24 mouse cellular contexts compared by ENCODE assay signal in genomic region chr11:45138351-45138975, GRCm38 (mm10).
DNase-seq lines count a peak whose midpoint lies in the region; ATAC-seq lines count a peak whose summit lies in the region.
"Had no signal": no experiment of that assay in that cellular context is flagged by ENCODE, and none has a peak within 500 bp of the region (broad histone marks: within the 10 kb centered on the region; RNA-seq: fewer than 3 reads in every experiment).

No protein-coding gene starts in this region.

- WGBS in embryonic facial prominence, embryonic 12.5 days, result 42% methylated on average over 4 of the region's 4 CpGs
- 66% methylated on average over 4 of the region's 4 CpGs for WGBS in embryonic facial prominence, embryonic 10.5 days
- WGBS in limb, embryonic 10.5 days, result 51% methylated on average over 4 of the region's 4 CpGs
- WGBS in limb, embryonic 12.5 days, result 10% methylated on average over 4 of the region's 4 CpGs
- 26% methylated on average over 4 of the region's 4 CpGs for WGBS in limb, embryonic 15.5 days

- no peaks in the 10 kb centered on the region for H3K27me3 ChIP-seq in embryonic facial prominence, embryonic 12.5 days
- H3K27me3 ChIP-seq in embryonic facial prominence, embryonic 10.5 days (replicated peaks; ENCODE audit: low read depth, poor library complexity, severe bottlenecking), result no peaks in the 10 kb centered on the region
- no peaks in the 10 kb centered on the region for H3K27me3 ChIP-seq in limb, embryonic 10.5 days (ENCODE audit: low read depth, poor library complexity, severe bottlenecking)
- no peaks in the 10 kb centered on the region for H3K27me3 ChIP-seq in limb, embryonic 12.5 days
- H3K27me3 ChIP-seq in limb, embryonic 15.5 days, result no peaks in the 10 kb centered on the region
- H3K27me3 ChIP-seq: CH12.LX; forebrain, embryonic 13.5 days; forebrain, embryonic 15.5 days; Patski had no signal

- H3K36me3 ChIP-seq in embryonic facial prominence, embryonic 12.5 days, result no peaks in the 10 kb centered on the region
- H3K36me3 ChIP-seq in embryonic facial prominence, embryonic 10.5 days (replicated peaks), result no peaks in the 10 kb centered on the region
- no peaks in the 10 kb centered on the region for H3K36me3 ChIP-seq in limb, embryonic 10.5 days
- H3K36me3 ChIP-seq in limb, embryonic 12.5 days, result no peaks in the 10 kb centered on the region
- no peaks in the 10 kb centered on the region for H3K36me3 ChIP-seq in limb, embryonic 15.5 days
- H3K36me3 ChIP-seq: forebrain, embryonic 15.5 days; G1E had no signal

- no peak overlapping the region for H3K4me2 ChIP-seq in embryonic facial prominence, embryonic 12.5 days (replicated peaks)
- H3K4me2 ChIP-seq in limb, embryonic 12.5 days, result no peak overlapping the region
- H3K4me2 ChIP-seq in limb, embryonic 15.5 days, result no peak overlapping the region
- H3K4me2 ChIP-seq: forebrain, embryonic 13.5 days; forebrain, embryonic 15.5 days had no signal

- no peaks in the 10 kb centered on the region for H3K9me3 ChIP-seq in embryonic facial prominence, embryonic 12.5 days
- H3K9me3 ChIP-seq in embryonic facial prominence, embryonic 10.5 days, result no peaks in the 10 kb centered on the region
- H3K9me3 ChIP-seq in limb, embryonic 10.5 days (replicated peaks), result no peaks in the 10 kb centered on the region
- H3K9me3 ChIP-seq in limb, embryonic 12.5 days, result no peaks in the 10 kb centered on the region
- H3K9me3 ChIP-seq in limb, embryonic 15.5 days, result no peaks in the 10 kb centered on the region
- H3K9me3 ChIP-seq: forebrain, embryonic 13.5 days; forebrain, embryonic 15.5 days; G1E had no signal

- no peak overlapping the region for H3K4me3 ChIP-seq in embryonic facial prominence, embryonic 12.5 days
- H3K4me3 ChIP-seq in embryonic facial prominence, embryonic 10.5 days, result no peak overlapping the region
- H3K4me3 ChIP-seq in limb, embryonic 10.5 days, result no peak overlapping the region
- no peak overlapping the region for H3K4me3 ChIP-seq in limb, embryonic 12.5 days (replicated peaks)
- no peak overlapping the region for H3K4me3 ChIP-seq in limb, embryonic 15.5 days
- H3K4me3 ChIP-seq: forebrain, embryonic 13.5 days; forebrain, embryonic 15.5 days had no signal

- peaks cover 30% of the 10 kb centered on the region for H3K4me1 ChIP-seq in embryonic facial prominence, embryonic 12.5 days
- peaks cover 33% of the 10 kb centered on the region for H3K4me1 ChIP-seq in embryonic facial prominence, embryonic 10.5 days
- peaks cover 46% of the 10 kb centered on the region for H3K4me1 ChIP-seq in limb, embryonic 10.5 days
- H3K4me1 ChIP-seq in limb, embryonic 12.5 days (replicated peaks), result peaks cover 46% of the 10 kb centered on the region
- H3K4me1 ChIP-seq in limb, embryonic 15.5 days, result peaks cover 28% of the 10 kb centered on the region
- H3K4me1 ChIP-seq: forebrain, embryonic 13.5 days; forebrain, embryonic 15.5 days had no signal

- 0 out of 2 replicates have a peak overlapping the region, but pooled peaks have one; percentile 17 for H3K27ac ChIP-seq in embryonic facial prominence, embryonic 12.5 days
- no peak overlapping the region for H3K27ac ChIP-seq in embryonic facial prominence, embryonic 10.5 days (replicated peaks)
- peak overlapping the region; percentile 77 for H3K27ac ChIP-seq in limb, embryonic 10.5 days
- peak overlapping the region; percentile 83 for H3K27ac ChIP-seq in limb, embryonic 12.5 days
- 0 out of 2 replicates have a peak overlapping the region, but pooled peaks have one; percentile 28 for H3K27ac ChIP-seq in limb, embryonic 15.5 days
- H3K27ac ChIP-seq: forebrain, embryonic 13.5 days; forebrain, embryonic 15.5 days had no signal

- H3K9ac ChIP-seq in embryonic facial prominence, embryonic 12.5 days, result no peak overlapping the region
- H3K9ac ChIP-seq in limb, embryonic 12.5 days (replicated peaks), result no peak overlapping the region
- H3K9ac ChIP-seq in limb, embryonic 15.5 days, result no peak overlapping the region
- H3K9ac ChIP-seq: forebrain, embryonic 13.5 days; forebrain, embryonic 15.5 days; forebrain, postnatal 0 days had no signal

- no peak for DNase-seq in embryonic facial prominence, embryonic 10.5 days (ENCODE audit: low spot score)
- peak; percentile 34 for DNase-seq in limb, embryonic 10.5 days (ENCODE audit: low spot score)
- no peak for DNase-seq in adrenal gland, adult 2 months
- no peak for DNase-seq in yolk sac, embryonic 10.5 days (ENCODE audit: low spot score)
- DNase-seq in layer of hippocampus, adult 11-12 months (ENCODE audit: low spot score), result no peak
- DNase-seq: adrenal gland, postnatal 10 days; adrenal gland, postnatal 25 days; B cell, adult 2 months; cerebellum, adult 11-12 months; cerebellum, adult 2 months; cerebellum, adult 9-10 months; cerebellum, postnatal 10 days; cerebellum, postnatal 25 days; forebrain, postnatal 0 days had no signal

- no peak for ATAC-seq in embryonic facial prominence, embryonic 12.5 days (ENCODE audit: insufficient number of reproducible peaks, insufficient read depth, low FRiP score, low TSS enrichment)
- ATAC-seq in limb, embryonic 12.5 days (ENCODE audit: insufficient number of reproducible peaks, insufficient read depth, low FRiP score, low TSS enrichment, low read depth), result peak; percentile 82; the same call in 1 of the 2 replicates
- ATAC-seq in limb, embryonic 15.5 days (ENCODE audit: insufficient number of reproducible peaks, low FRiP score, low TSS enrichment, low read depth), result no peak
- ATAC-seq: activated CD4-positive, CD25-positive, alpha-beta regulatory T cell, adult 4 months; CD4-positive, CD25-positive, alpha-beta regulatory T cell, adult 4 months; forebrain, embryonic 13.5 days; forebrain, embryonic 15.5 days; forebrain, postnatal 0 days; Patski had no signal
